Mouse (Mus musculus): ENCODE results near the gene Tanc2.

The Tanc2 gene

GRCm38 (mm10) chr11:105959355-105959754 is 369.6 kb downstream of the Tanc2 start:
- DNase-seq = peak; percentile 31

DNA sequence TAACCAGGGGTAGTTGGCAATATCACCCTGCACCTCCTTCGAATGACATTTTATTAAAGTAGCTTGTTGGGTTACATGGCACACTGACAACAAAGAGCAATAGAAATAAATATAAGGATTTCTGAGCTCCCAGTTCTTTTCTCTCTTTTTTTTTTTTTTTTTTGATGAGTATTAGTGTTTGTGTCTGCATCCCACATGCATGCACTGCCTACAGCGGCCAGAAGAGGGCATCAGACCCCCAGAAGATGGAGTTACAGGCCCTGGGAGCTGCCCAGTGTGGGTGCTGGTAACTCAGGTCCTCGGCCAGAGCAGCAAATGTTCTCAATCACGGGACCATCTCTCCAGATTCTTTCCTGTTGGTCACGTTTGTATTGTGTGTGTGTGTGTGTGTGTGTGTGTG is 374.9 kb downstream of the Tanc2 start:
- DNase-seq = no peak

GRCm38 (mm10) chr11:105966288-105966687 is 376.5 kb downstream of the Tanc2 start:
- no peak for DNase-seq

- DNase-seq = peak; percentile 26
Observed at GRCm38 (mm10) chr11:105967741-105968574, 378.2 kb downstream of the Tanc2 start, which contains the start of gene Ace. TSS of gene Ace (plus strand) at chr11:105967945.

DNA sequence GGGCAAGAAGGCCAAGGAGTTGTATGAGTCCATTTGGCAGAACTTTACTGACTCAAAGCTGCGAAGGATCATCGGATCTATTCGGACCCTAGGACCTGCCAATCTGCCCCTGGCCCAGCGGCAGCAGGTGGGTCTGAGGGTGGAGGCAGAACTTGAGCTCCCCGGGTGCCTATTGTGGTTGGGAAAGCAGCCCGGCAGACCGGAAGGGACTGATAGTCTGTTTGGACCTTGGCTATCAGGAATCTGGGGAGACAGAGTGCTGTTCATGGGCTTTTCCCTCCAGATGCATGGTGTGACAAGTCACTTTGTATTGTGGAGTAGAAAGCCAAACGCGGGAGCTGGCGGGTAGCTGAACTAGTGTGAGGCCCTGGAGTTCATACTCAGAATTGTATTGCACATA is 379.2 kb downstream of the Tanc2 start:
- DNase-seq = no peak

GRCm38 (mm10) chr11:105969516-105969915 is 379.7 kb downstream of the Tanc2 start:
- DNase-seq = peak; percentile 36

- DNase-seq = no peak
Observed at GRCm38 (mm10) chr11:105974593-105974992, 384.8 kb downstream of the Tanc2 start.

- no peak for DNase-seq
Observed at GRCm38 (mm10) chr11:105975050-105975449, 385.3 kb downstream of the Tanc2 start.

DNA sequence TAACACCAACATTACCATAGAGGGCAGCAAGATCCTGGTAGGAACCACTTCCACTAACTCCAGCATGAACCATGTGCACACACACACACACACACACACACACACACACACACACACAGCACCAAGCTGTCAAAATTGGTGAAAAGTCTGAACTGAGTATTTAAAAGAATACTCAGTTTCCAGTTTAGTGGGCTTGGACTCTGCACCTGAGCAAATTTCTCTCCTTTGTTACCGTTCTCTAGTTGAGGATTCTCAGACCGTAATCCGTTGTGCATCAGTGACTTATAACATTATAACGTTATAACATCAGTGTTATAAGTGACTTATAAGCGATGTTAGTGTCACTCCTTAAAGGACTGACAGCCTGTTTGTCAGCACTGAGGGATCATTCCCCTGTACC is 385.9 kb downstream of the Tanc2 start:
- no peak for DNase-seq

GRCm38 (mm10) chr11:105978232-105978631 is 388.4 kb downstream of the Tanc2 start:
- no peak for DNase-seq

DNA sequence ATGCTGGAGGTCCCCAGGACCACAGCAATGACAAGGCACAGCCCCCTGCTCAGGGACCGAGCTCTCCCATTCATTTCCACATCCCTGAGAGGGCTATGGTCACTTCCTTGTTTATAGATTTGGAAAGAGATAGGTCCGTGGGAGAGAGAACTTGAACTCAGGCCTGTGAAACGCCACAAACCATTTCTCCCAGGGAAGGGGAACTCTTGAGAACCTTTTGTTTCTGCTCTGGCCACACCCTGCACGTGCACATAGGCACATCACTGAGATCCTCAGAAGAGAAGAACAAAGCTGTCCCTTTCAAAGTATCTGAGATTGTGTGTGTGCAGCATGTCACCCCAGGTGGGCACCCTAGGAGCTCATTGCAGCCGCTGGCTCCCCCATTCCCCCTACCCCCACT is 388.8 kb downstream of the Tanc2 start:
- no peak for DNase-seq

Measured in right cerebral cortex, postnatal 4 days (tissue).